Mouse (Mus musculus) heart, postnatal 0 days (tissue): Measurements from ENCODE around the gene Eme2. TPM values are rescaled to one million over a fixed set of nuclear protein-coding genes. Genes with fewer than 3 reads are reported as not detected.

Experiments used
- ATAC-seq: fragments of 200-750 bp; cut with Nextera tagmentation; 2 replicates; pipeline ENCODE4 v1.8.0; 2017; ENCODE audit warnings: low read depth, moderate number of reproducible peaks, moderate library complexity; ENCODE audit not compliant: insufficient read depth
- DNase-seq: peaks from one replicate; pipeline ENCODE4 v3.0.0-alpha.2; 2016; ENCODE audit warnings: low spot score
- H3K27ac ChIP-seq: fragments of 300-500 bp; sonication (generic); 2 replicates; pipeline ENCODE4 v1.5.1; 2014; ENCODE audit warnings: low read depth, mild to moderate bottlenecking
- H3K27me3 ChIP-seq: fragments of 300-500 bp; sonication (generic); 2 replicates; pipeline ENCODE4 v1.6.1; 2014; ENCODE audit warnings: low read length, mixed read lengths; ENCODE audit not compliant: control insufficient read depth, insufficient read depth
- H3K36me3 ChIP-seq: fragments of 300-500 bp; sonication (generic); replicated peaks from 2 replicates; pipeline ENCODE4 v1.6.1; 2014; ENCODE audit warnings: low read length, mixed read lengths; ENCODE audit not compliant: control insufficient read depth, insufficient read depth
- H3K4me1 ChIP-seq: fragments of 300-500 bp; sonication (generic); 2 replicates; pipeline ENCODE4 v1.6.1; 2014; ENCODE audit warnings: antibody characterized with exemption; ENCODE audit not compliant: control insufficient read depth, insufficient read depth
- H3K4me2 ChIP-seq: fragments of 300-500 bp; sonication (generic); 2 replicates; pipeline ENCODE4 v1.6.1; 2014; ENCODE audit warnings: low read depth, mild to moderate bottlenecking, low read length, moderate library complexity
- H3K4me3 ChIP-seq: fragments of 300-500 bp; sonication (generic); 2 replicates; pipeline ENCODE4 v1.5.1; 2014; ENCODE audit warnings: low read depth, low read length
- H3K9ac ChIP-seq: fragments of 300-500 bp; sonication (generic); replicated peaks from 2 replicates; pipeline ENCODE4 v1.6.1; 2014; ENCODE audit warnings: low read depth, low read length, mixed read lengths
- H3K9me3 ChIP-seq: fragments of 300-500 bp; sonication (generic); replicated peaks from 2 replicates; pipeline ENCODE4 v1.6.1; 2016; ENCODE audit warnings: low read length; ENCODE audit not compliant: control insufficient read depth
- CTCF ChIP-seq: IDR thresholded peaks from 2 replicates; pipeline ENCODE4 v1.5.1; 2016; ENCODE audit warnings: antibody characterized with exemption, control low read depth, low read depth
- EP300 ChIP-seq: IDR thresholded peaks from 2 replicates; pipeline ENCODE4 v1.6.1; 2016; ENCODE audit warnings: antibody characterized with exemption, low read depth
- WGBS: fragments of 180-500 bp; shearing (Covaris S2); extraction: QIAGEN DNeasy Blood & Tissue Kit; methylation state at CpG from one replicate; pipeline ENCODE4 v1.1.7; 2014; 5-methylcytosine and 5-hydroxymethylcytosine counted together
- polyA plus RNA-seq: library from polyadenylated mRNA; unstranded; fragments of >200 nt; fragmentation: Nextera tagmentation; extraction: Ambion mirVana; gene quantifications from 2 replicates; pipeline ENCODE4 v1.2.1, GENCODE M21; 2015
- total RNA-seq: library from RNA; depleted of rRNA; stranded (reverse); fragments of >200 nt; gene quantifications from 2 replicates; pipeline ENCODE4 v1.2.3, GENCODE M21; 2014; ENCODE audit warnings: low replicate concordance

Gene Eme2
- total and polyA plus RNA-seq, 2 experiments from 2014 or later: 15.5 to 28.2 TPM

DNA sequence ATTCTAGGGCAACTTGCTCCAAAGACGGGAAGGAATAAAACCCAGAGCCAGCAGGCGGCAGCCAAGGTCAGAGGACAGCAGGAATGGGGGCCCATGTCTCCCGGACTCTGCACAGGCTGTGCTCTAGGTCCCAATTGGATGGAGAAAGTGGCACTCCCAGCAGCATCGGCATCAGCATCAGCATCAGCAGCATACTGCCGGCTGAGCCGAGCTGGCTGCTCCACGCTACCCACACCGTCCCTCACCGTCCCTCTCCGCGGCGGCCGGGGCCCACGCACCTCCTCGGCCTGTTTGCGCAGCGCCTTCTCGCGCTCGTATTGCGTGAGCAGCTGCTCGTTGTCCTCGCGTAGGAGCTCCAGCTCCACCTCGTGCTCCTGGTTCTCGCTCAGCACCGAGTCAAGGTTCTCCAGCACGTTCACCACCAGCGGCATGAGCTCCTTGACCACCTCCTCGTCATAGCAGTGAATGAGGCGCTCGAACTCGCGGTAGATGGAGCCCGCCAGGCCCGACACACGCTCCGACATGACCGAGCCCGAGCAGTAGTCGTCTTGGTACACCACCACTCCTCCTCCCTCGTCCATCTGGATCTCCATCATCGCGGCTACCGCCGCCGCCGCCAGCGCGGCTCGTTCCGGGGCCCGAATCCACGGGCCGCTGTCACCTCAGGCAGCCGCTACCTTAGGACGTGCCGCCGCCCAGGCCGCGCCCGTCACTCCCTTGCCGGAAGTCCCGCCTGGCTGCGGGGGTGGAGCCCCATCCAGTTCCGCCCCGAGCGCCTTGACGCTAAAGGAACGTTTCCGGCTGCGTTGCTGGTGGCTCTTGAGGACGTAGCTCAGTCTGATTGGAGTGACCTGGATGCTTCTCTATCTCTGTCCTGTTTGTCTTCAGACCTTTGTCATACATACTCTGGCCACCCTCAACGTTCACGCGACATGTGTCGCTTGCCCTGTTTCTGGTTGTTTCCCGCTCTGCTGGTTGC, 41.7 kb upstream of the Eme2 start, which contains the start of gene Mapk8ip3:
TSS of gene Mapk8ip3 (minus strand) at position 719 of the 979 bp plus-strand sequence.
- H3K27ac ChIP-seq: peak within 1 kb of the TSS; percentile 78
- peak within 1 kb of the TSS; percentile 62 for H3K9ac ChIP-seq
- H3K9me3 ChIP-seq: no peaks in the 10 kb centered on the region
- H3K4me2 ChIP-seq: peak within 1 kb of the TSS; percentile 79
- no peaks in the 10 kb centered on the region for H3K27me3 ChIP-seq
- under 1% methylated on average over 78 of the region's 78 CpGs for WGBS
- DNase-seq (peak; percentile 92), ATAC-seq (peak; percentile 98)
- peaks cover 18% of the 10 kb centered on the region for H3K4me1 ChIP-seq
- no peak; the same call in 1 of the 2 replicates for TF ChIP-seq CTCF
- TF ChIP-seq EP300: no peak
- no peaks in the 10 kb centered on the region for H3K36me3 ChIP-seq
- peak within 1 kb of the TSS; percentile 73 for H3K4me3 ChIP-seq

DNA sequence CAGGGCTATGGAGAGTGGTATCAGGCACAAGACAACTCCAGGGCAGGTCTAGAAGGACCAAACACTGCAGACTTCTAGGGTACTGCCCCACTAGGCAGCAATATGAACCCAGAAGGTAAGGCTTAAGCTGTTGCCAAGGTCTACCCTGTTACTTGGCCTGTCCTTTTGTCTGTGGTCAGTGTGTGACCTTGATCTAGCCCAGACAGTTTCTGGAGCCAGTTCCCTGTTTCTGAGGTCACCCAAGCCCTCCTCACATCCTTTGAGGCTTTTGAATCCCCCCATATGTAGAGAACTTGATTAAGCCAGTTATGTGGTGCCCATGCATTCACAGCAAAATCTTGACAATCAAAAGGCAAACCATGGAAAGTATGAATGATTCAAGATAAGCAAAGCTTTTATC, 40.8 kb upstream of the Eme2 start:
- ATAC-seq: no peak
- Histone ChIP-seq H3K27ac (no peak overlapping the region), H3K9me3 (no peaks in the 10 kb centered on the region)

DNA sequence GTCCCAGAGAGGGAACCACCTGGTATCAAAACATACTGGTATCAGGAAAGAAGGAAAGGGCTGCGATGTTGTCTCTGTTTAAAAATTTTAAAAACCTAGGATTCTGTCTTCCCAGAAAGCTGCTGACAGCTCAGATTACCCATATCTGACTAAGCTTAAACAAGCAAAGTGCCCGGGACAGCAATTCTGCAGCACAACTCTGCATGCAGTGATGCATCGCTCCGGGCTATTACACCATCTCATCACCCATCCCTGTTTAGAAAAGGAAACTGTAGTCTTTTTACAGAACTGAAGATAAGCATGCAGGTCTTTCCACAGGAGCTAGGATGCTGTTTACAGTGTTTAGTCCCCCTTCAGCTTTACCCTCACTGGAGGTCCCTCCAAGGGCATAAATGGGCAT, 40.0 kb upstream of the Eme2 start:
- peak overlapping the region; percentile 62; the same call in 1 of the 2 replicates for H3K9ac ChIP-seq
- no peaks in the 10 kb centered on the region for H3K9me3 ChIP-seq
- no peaks in the 10 kb centered on the region for H3K36me3 ChIP-seq
- H3K27ac ChIP-seq: no peak overlapping the region
- WGBS: 33% methylated on average over 4 of the region's 4 CpGs
- DNase-seq (no peak), ATAC-seq (no peak)
- no peak overlapping the region; the same call in 1 of the 2 replicates for H3K4me3 ChIP-seq
- H3K4me1 ChIP-seq: peaks cover 18% of the 10 kb centered on the region
- no peak for TF ChIP-seq CTCF
- no peak for TF ChIP-seq EP300
- H3K4me2 ChIP-seq: peak overlapping the region; percentile 79
- no peaks in the 10 kb centered on the region for H3K27me3 ChIP-seq

More for the DNA sequence above, 40.8 kb upstream of the Eme2 start:
- peak overlapping the region; percentile 62 for H3K9ac ChIP-seq
- peak overlapping the region; percentile 73 for H3K4me3 ChIP-seq
- no peaks in the 10 kb centered on the region for H3K27me3 ChIP-seq
- H3K36me3 ChIP-seq: no peaks in the 10 kb centered on the region
- TF ChIP-seq CTCF (no peak), EP300 (no peak)
- H3K4me2 ChIP-seq: peak overlapping the region; percentile 79
- peaks cover 18% of the 10 kb centered on the region for H3K4me1 ChIP-seq
- DNase-seq: no peak

DNA sequence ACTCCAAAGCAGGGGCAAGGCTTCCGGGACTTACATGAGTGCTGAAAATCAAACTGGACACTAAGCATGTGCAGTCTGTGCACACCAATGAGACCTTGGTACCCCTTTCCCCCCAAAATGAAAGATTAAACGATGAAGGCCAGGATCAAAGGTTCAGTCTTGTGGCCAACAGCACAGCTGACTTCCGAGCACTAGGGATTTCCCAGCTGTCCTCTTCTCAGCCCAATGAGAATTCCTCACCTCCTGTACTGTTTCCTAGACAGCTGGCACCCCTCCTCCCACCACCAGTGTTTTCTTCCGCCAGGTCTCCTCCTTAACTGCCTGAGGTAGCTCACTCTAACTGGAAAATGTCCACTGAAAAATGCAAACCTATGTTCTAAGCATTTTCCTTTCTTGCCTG, 38.3 kb upstream of the Eme2 start:
- Histone ChIP-seq H3K27ac (no peak overlapping the region), H3K4me1 (peaks cover 18% of the 10 kb centered on the region), H3K36me3 (0 out of 2 replicates have a peak, but pooled peaks cover 5% of the 10 kb centered on the region), H3K27me3 (no peaks in the 10 kb centered on the region), H3K9me3 (no peaks in the 10 kb centered on the region), H3K4me2 (no peak overlapping the region), H3K4me3 (no peak overlapping the region), H3K9ac (no peak overlapping the region)
- 73% methylated on average over 4 of the region's 4 CpGs for WGBS
- no peak for TF ChIP-seq CTCF
- TF ChIP-seq EP300: no peak
- DNase-seq (no peak), ATAC-seq (no peak)

DNA sequence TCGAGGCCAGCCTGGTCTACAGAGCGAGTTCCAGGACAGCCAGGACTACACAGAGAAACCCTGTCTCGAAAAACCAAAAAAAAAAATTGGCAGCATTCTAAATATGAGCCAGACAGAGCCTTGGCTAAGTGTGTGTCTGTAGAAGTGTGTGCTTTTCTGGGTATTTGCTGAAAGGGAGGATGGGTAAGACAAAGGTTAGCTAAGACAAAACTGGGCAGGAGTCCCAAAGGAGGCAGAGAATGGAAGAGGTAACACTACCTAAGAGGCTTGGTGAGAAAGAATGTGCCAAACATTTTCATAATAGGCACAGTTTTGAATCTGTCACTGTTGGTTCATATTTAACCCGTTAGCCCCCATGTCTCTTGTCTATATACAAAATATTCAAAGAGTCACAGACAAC, 37.5 kb upstream of the Eme2 start:
- H3K9ac ChIP-seq: no peak overlapping the region
- peaks cover 18% of the 10 kb centered on the region for H3K4me1 ChIP-seq
- no peak for TF ChIP-seq EP300
- no peak for TF ChIP-seq CTCF
- ATAC-seq: no peak
- no peak overlapping the region for H3K4me2 ChIP-seq
- DNase-seq: no peak
- WGBS: 86% methylated on average over 4 of the region's 4 CpGs
- no peaks in the 10 kb centered on the region for H3K9me3 ChIP-seq
- H3K27me3 ChIP-seq: no peaks in the 10 kb centered on the region
- H3K27ac ChIP-seq: no peak overlapping the region
- peaks cover 10% of the 10 kb centered on the region for H3K36me3 ChIP-seq
- no peak overlapping the region for H3K4me3 ChIP-seq
